Mouse (Mus musculus) right cerebral cortex, adult 18-20 months (tissue): ENCODE results near the gene Rabggta.

Experiments
- DNase-seq: peaks from one replicate; pipeline ENCODE4 v3.0.0; 2022; ENCODE audit warnings: mixed read lengths

The Rabggta gene

GRCm38 (mm10) chr14:55681160-55682117 is 40.6 kb downstream of the Rabggta start, which contains the start of gene Tinf2:
Tinf2 (minus strand) TSS chr14:55681820.
- DNase-seq, result peak; percentile 97

GRCm38 (mm10) chr14:55677615-55678014 is 44.4 kb downstream of the Rabggta start:
- DNase-seq, result no peak

GRCm38 (mm10) chr14:55672741-55673060 is 49.4 kb downstream of the Rabggta start:
- DNase-seq, result no peak

- DNase-seq, result peak; percentile 97
Observed at GRCm38 (mm10) chr14:55671833-55672740, 50.0 kb downstream of the Rabggta start, which contains the start of the genes Gmpr2 and Nedd8. Gmpr2 (plus strand) TSS chr14:55671941. Nedd8 (minus strand) TSS chr14:55672124.

GRCm38 (mm10) chr14:55671486-55671832 is 50.6 kb downstream of the Rabggta start:
- DNase-seq, result peak; percentile 72
